Mouse (Mus musculus) kidney, embryonic 15.5 days (tissue): ENCODE data around the gene 1700022I11Rik. TPM values are rescaled to one million over a fixed set of nuclear protein-coding genes. Genes with fewer than 3 reads are reported as not detected.
"Not testable (repeated sequence)": the region's sequence is repeated elsewhere in the genome, so short reads cannot be mapped to it uniquely, and the experiment has no call there.

Source experiments
- ATAC-seq: fragments of 200-750 bp; cut with Nextera tagmentation; replicated peaks from 2 replicates; pipeline ENCODE4 v1.8.0; 2017; ENCODE audit warnings: moderate TSS enrichment; ENCODE audit not compliant: low FRiP score
- H3K27ac ChIP-seq: fragments of 300-500 bp; sonication (generic); 2 replicates; pipeline ENCODE4 v1.5.1; 2015; ENCODE audit warnings: mild to moderate bottlenecking, inconsistent platforms
- H3K27me3 ChIP-seq: fragments of 300-500 bp; sonication (generic); 2 replicates; pipeline ENCODE4 v1.6.1; 2015; ENCODE audit warnings: inconsistent platforms
- H3K36me3 ChIP-seq: fragments of 300-500 bp; sonication (generic); 2 replicates; pipeline ENCODE4 v1.6.1; 2015; ENCODE audit warnings: inconsistent platforms
- H3K4me1 ChIP-seq: fragments of 300-500 bp; sonication (generic); 2 replicates; pipeline ENCODE4 v1.6.1; 2015; ENCODE audit warnings: inconsistent platforms
- H3K4me2 ChIP-seq: fragments of 300-500 bp; sonication (generic); 2 replicates; pipeline ENCODE4 v1.6.1; 2015; ENCODE audit warnings: moderate library complexity, mild to moderate bottlenecking, inconsistent platforms
- H3K4me3 ChIP-seq: fragments of 300-500 bp; sonication (generic); replicated peaks from 2 replicates; pipeline ENCODE4 v1.5.1; 2015; ENCODE audit warnings: mild to moderate bottlenecking, inconsistent platforms
- H3K9ac ChIP-seq: fragments of 300-500 bp; sonication (generic); 2 replicates; pipeline ENCODE4 v1.6.1; 2015; ENCODE audit warnings: mild to moderate bottlenecking, inconsistent platforms
- H3K9me3 ChIP-seq: fragments of 300-500 bp; sonication (generic); replicated peaks from 2 replicates; pipeline ENCODE4 v1.6.1; 2016; ENCODE audit warnings: inconsistent platforms
- WGBS: fragments of 180-500 bp; shearing (Covaris S2); methylation state at CpG from one replicate; pipeline ENCODE4 v1.1.7; 2015; ENCODE audit warnings: mixed read lengths; 5-methylcytosine and 5-hydroxymethylcytosine counted together
- polyA plus RNA-seq: library from polyadenylated mRNA; unstranded; fragments of >200 nt; fragmentation: Nextera tagmentation; extraction: Ambion mirVana; gene quantifications from 2 replicates; pipeline ENCODE4 v1.2.1, GENCODE M21; 2015

The 1700022I11Rik gene
- polyA plus RNA-seq, 1 experiment from 2014 or later, result 0.75 TPM

DNA sequence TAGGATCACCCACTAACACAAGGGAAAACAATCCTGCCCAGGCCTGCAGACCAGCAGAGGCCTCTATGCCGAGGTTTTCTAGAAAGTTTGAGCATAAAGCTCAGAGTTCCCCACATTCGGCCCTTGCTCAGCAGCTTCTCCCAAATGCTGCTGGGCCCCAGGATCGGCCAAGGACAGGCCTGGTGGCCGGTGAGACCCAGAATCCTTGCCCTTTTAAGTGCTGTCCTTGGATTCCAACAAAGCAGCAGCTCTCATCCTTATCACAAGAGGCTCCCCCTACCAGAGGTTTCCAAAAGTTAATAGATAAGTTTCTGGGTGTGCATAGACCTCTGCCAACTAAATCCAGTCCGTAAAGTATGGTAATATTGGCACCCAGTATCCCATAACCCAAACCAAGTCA, 4.5 kb downstream of the 1700022I11Rik start:
- H3K9ac ChIP-seq, result no peak overlapping the region
- WGBS, result 84% methylated on average over 5 of the region's 5 CpGs
- no peak for ATAC-seq
- no peak overlapping the region for H3K27ac ChIP-seq
- no peaks in the 10 kb centered on the region for H3K4me1 ChIP-seq
- peaks cover 30% of the 10 kb centered on the region for H3K36me3 ChIP-seq
- H3K4me2 ChIP-seq, result no peak overlapping the region
- H3K27me3 ChIP-seq, result no peaks in the 10 kb centered on the region
- no peaks in the 10 kb centered on the region for H3K9me3 ChIP-seq
- H3K4me3 ChIP-seq, result no peak overlapping the region

DNA sequence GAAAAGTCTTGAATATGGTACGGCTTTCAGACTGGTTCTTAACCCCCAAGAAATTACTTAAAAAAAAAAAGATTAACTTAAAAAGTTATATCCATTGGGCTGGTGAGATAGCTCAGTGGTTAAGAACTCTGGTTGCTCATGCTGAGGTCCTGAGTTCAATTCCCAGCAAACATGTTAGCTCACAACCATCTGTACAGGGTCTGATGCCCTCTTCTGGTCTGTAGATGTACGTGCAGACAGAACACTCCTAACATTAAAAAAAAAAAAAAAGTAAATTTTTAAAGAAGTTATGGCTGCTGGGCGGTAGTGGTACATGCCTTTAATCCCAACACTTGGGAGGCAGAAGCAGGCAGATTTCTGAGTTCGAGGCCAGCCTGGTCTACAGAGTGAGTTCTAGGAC, 8.7 kb downstream of the 1700022I11Rik start:
- Histone ChIP-seq H3K36me3 (peaks cover 67% of the 10 kb centered on the region), H3K4me2 (no peak overlapping the region), H3K4me3 (no peak overlapping the region), H3K4me1 (no peaks in the 10 kb centered on the region), H3K9ac (no peak overlapping the region), H3K27me3 (no peaks in the 10 kb centered on the region), H3K27ac (no peak overlapping the region), H3K9me3 (no peaks in the 10 kb centered on the region)
- no peak for ATAC-seq
- WGBS, result 89% methylated on average over 4 of the region's 4 CpGs

DNA sequence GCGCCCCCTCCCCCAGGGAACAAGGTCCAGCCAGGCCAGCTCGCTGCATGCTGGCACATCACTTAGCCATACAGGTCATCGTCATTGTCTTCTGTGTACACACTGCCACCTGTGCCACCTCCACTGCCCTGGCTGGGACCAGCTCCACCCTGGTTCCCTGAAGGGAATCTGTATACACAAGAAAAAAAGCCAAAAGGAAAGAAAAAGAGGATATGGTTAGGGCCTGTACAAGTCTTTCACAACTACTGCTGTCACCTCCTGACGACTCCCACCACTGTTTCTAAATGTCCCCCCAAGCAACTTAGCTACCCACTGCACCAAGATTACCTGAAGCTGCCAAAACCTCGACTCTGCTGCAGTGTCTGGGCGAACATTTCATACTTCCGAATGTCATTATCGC, 11.1 kb downstream of the 1700022I11Rik start:
- not testable (repeated sequence) for H3K9me3 ChIP-seq, H3K27ac ChIP-seq, H3K27me3 ChIP-seq, ATAC-seq, H3K9ac ChIP-seq, H3K4me3 ChIP-seq, H3K4me2 ChIP-seq, H3K4me1 ChIP-seq
- WGBS, result 88% methylated on average over 8 of the region's 8 CpGs
- peaks cover 90% of the 10 kb centered on the region for H3K36me3 ChIP-seq

DNA sequence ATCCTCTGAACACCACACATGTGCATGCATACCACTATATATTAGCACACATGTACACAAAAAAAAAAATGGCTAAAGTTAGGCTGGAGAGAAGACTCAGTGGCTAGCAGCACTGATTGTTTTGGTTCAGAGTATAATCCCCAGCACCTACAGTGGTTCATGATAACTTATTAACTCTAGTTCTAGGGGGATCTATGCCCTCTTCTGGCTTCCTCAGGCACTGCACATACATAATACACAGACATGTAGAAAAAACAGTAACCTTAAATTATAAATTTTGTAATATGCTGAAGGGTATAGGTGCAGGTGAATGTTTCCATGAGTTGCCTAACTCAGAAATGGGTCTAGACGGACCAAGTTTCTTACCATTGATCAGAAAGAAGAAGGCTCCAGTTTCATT, 18.9 kb downstream of the 1700022I11Rik start:
- Histone ChIP-seq H3K36me3 (peaks cover 98% of the 10 kb centered on the region), H3K4me2 (no peak overlapping the region), H3K27me3 (no peaks in the 10 kb centered on the region), H3K9ac (no peak overlapping the region), H3K4me1 (no peaks in the 10 kb centered on the region), H3K27ac (no peak overlapping the region), H3K4me3 (no peak overlapping the region), H3K9me3 (no peaks in the 10 kb centered on the region)
- ATAC-seq, result no peak
- 79% methylated on average over 1 of the region's 1 CpGs for WGBS

DNA sequence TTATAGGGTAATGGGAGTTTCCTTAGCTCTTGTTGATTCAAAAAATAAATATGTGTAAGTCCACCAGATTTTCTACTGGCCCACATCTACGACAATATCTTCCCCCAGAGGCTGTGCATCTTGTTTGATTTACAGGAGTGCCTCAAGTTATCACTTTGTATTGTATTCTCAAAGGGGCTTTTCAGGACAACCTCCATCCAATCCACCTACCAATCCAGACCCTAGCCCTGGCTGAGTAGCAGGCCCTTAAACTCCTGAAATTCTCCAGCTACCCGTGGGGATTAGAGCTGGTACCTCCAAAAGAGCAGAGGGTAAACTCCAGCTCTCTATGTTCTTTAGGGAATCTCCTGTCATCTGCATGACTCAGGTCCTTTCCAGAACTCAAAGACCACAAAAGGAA, 28.6 kb downstream of the 1700022I11Rik start:
- H3K27me3 ChIP-seq, result no peaks in the 10 kb centered on the region
- H3K27ac ChIP-seq, result no peak overlapping the region
- no peak for ATAC-seq
- H3K4me3 ChIP-seq, result peak overlapping the region; percentile 74
- H3K9ac ChIP-seq, result peak overlapping the region; percentile 98; the same call in 1 of the 2 replicates
- H3K4me1 ChIP-seq, result peaks cover 22% of the 10 kb centered on the region
- peaks cover 34% of the 10 kb centered on the region for H3K36me3 ChIP-seq
- peak overlapping the region; percentile 74 for H3K4me2 ChIP-seq
- H3K9me3 ChIP-seq, result no peaks in the 10 kb centered on the region
- 44% methylated on average over 2 of the region's 2 CpGs for WGBS

DNA sequence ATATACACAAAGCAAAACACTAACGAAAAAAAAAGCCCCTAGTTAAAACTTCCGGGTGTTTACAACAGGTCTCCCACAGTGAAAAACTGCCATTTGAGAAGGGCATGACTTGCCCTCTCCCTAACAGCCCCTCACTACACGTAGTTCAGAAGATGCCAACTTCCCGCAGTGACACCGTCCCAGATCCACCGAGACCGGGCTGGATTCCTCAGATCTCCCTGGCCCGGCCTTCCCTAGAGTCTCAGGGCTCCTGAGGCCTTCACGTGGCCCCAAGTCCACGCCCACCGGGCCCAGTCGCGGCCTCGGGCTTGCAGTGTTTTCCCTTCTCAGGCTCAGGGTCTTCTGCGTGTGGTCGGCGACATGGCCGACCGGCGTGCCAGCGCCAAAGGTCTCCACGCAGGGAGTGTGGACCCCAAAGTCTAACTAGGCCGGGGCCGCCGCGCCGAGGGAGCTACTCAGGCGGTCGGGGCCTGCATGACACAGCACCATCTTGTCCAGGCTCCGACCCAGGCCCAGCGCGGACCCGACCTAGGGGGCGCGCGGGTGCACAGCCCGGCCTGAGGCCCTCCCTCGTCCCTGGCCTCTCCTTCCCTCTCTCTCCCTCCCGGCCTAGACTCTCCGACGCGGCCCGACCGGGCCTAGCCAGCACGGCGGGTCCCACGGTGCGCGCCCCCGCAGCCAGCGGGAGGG, 30.2 kb downstream of the 1700022I11Rik start:
- peak; percentile 87 for ATAC-seq
- peak overlapping the region; percentile 74 for H3K4me2 ChIP-seq
- peaks cover 18% of the 10 kb centered on the region for H3K36me3 ChIP-seq
- no peaks in the 10 kb centered on the region for H3K9me3 ChIP-seq
- H3K9ac ChIP-seq, result peak overlapping the region; percentile 98
- no peaks in the 10 kb centered on the region for H3K27me3 ChIP-seq
- WGBS, result under 1% methylated on average over 51 of the region's 51 CpGs
- peaks cover 22% of the 10 kb centered on the region for H3K4me1 ChIP-seq
- peak overlapping the region; percentile 100 for H3K27ac ChIP-seq
- peak overlapping the region; percentile 74 for H3K4me3 ChIP-seq

DNA sequence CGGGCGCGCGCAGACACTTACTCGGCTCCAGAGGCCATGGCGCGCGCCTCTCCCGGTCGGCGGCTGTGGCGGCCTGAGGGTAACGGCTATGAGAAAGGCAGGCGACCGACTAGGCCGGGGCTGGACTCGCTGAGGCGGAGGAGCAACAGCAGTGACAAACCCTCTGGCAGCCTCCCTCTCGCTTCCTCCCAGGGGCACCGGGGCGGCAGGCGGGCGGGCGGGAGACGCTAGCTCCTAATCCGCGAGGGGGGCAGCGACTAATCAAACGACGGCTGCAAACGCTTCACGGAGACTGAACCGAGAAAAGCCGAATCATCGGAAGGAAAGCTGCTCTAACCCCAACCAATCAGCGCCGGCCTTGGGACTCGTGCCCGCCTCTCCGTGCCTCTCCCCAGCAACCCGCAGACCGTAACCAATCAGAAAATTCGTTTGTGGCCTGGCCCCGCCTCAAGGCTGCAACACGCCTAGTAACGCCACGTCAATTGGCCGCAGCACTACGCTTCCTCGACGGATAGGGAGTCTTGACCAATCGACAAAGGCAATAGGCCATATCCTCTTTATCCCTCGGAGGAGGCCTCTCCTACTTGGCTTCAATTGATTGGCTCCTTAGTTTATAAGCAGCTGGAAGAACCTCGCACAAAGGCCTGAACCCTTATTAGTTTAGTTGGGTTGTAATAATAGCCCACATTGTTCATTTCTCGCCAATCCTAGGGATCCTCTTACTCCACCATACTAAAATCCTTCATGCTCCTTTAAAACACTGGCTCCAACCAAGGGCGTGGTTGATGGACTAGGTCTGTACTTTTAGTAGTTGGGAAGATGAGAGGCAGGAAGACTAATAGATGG, 31.0 kb downstream of the 1700022I11Rik start, which contains the start of gene Vcp:
Vcp (minus strand) TSS at position 367 of the 846 bp plus-strand sequence.
- H3K27me3 ChIP-seq, H3K9me3 ChIP-seq: not testable (repeated sequence)
- ATAC-seq, result peak; percentile 98
- Histone ChIP-seq H3K4me3 (peak within 1 kb of the TSS; percentile 74), H3K36me3 (peaks cover 18% of the 10 kb centered on the region), H3K4me2 (peak within 1 kb of the TSS; percentile 74), H3K9ac (peak within 1 kb of the TSS; percentile 98), H3K27ac (peak within 1 kb of the TSS; percentile 100), H3K4me1 (peaks cover 22% of the 10 kb centered on the region)
- under 1% methylated on average over 56 of the region's 56 CpGs for WGBS

DNA sequence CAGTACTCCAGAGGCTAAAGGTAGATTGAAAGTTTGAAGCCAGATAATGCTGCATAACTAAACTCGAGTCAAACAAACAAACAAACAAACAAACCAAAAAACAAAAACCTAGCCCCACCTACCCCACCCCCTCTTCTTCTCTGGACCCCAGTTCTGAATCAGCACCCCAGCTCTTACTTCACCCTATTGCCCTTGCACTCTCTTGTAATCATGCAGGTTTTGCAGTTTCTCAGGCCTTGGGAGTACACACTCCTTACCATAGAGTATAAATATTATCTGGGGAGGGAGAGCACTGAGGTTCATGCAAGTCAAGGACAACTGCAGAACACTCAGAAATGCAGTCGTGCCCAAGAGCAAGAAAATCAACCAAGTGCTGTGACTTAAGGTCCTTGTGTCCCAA, 31.9 kb downstream of the 1700022I11Rik start:
- Histone ChIP-seq H3K4me3 (no peak overlapping the region), H3K27ac (peak overlapping the region; percentile 92), H3K36me3 (peaks cover 14% of the 10 kb centered on the region), H3K9ac (no peak overlapping the region), H3K4me2 (no peak overlapping the region), H3K9me3 (no peaks in the 10 kb centered on the region), H3K4me1 (peaks cover 22% of the 10 kb centered on the region), H3K27me3 (no peaks in the 10 kb centered on the region)
- ATAC-seq, result no peak
- WGBS, result 86% methylated on average over 2 of the region's 2 CpGs

DNA sequence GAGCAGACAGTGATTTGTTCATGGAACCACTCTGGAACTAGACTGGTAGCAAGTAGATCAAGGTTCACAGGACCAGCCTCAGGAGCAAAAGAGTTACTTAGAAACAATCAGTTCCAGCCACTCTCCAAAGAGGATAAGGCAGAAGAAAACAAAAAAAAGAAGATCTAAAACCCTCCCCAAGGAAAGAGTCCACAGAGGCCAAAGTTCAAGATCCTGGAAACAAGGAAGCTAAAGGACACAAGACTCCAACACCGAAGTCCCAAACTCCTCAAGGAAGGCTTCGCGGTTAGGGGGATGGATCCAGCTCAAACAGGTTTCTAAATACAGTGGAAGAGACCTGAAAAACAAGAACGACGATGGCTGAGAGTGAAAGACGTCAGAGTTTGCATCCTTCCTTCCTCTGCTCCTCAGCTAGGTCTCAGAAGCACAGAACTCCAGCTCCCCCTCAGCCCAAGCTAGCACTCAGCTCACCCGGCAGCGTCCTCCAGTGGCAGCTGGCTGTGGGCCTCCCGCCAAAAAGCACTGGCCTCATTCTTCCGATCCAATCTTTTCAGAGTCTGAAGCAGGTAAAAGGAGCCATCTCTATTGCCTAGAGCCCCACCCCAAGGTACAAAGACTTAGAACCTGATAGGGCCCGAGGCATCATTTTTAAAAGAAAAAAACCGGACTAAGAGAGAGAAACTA, 33.5 kb downstream of the 1700022I11Rik start:
- WGBS, result 79% methylated on average over 12 of the region's 12 CpGs

DNA sequence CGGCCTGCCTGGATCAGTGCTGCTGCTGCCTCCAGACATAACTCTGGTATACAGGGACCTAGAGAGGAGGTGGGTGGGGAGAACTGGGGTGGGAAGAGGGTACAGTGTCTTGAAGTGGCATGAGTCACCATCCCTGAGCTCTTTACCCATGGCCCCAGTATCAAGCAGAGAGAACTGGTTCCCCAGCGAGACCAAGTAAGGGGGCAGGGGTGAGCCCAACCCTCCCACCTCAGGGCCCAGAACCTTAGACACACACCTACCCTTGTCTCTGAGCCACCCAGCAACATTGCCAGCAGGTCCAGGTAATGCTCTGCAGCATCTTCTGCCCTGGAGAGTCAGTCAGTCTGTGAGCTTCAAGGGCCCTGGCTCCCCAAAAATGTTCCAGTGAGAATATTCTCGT, 35.5 kb downstream of the 1700022I11Rik start:
- H3K27me3 ChIP-seq, result no peaks in the 10 kb centered on the region
- H3K27ac ChIP-seq, result no peak overlapping the region
- H3K9me3 ChIP-seq, result no peaks in the 10 kb centered on the region
- H3K4me2 ChIP-seq, result no peak overlapping the region
- peaks cover 13% of the 10 kb centered on the region for H3K4me1 ChIP-seq
- WGBS, result 88% methylated on average over 3 of the region's 3 CpGs
- H3K9ac ChIP-seq, result no peak overlapping the region
- ATAC-seq, result no peak
- peaks cover 18% of the 10 kb centered on the region; the same call in 1 of the 2 replicates for H3K36me3 ChIP-seq
- H3K4me3 ChIP-seq, result no peak overlapping the region

More for the DNA sequence above, 33.5 kb downstream of the 1700022I11Rik start:
- H3K9ac ChIP-seq, result no peak overlapping the region
- H3K4me2 ChIP-seq, result no peak overlapping the region
- H3K27ac ChIP-seq, result no peak overlapping the region
- H3K36me3 ChIP-seq, result peaks cover 18% of the 10 kb centered on the region; the same call in 1 of the 2 replicates
- H3K4me1 ChIP-seq, result peaks cover 12% of the 10 kb centered on the region
- no peak overlapping the region for H3K4me3 ChIP-seq
- H3K27me3 ChIP-seq, result no peaks in the 10 kb centered on the region
- ATAC-seq, result no peak
- no peaks in the 10 kb centered on the region for H3K9me3 ChIP-seq

DNA sequence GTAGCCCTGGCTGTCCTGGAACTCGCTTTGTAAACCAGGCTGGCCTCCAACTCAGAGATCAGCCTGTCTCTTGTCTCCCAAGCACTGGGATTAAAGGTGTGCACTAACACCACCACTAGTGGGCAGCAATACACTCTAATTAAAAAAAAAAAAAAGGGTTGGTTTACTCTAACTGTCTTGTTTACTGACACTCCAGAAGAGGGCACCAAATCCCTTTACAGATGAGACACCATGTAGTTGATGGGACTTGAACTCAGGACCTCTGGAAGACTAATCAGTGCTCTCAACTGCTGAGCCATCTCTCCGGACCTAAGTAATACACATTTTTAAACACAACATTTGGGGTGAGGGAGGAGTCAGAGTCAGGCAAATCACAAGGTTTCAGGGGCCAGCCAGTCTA, 36.4 kb downstream of the 1700022I11Rik start:
- Histone ChIP-seq H3K9ac (no peak overlapping the region), H3K4me3 (no peak overlapping the region), H3K9me3 (no peaks in the 10 kb centered on the region), H3K27ac (no peak overlapping the region), H3K36me3 (peaks cover 18% of the 10 kb centered on the region; the same call in 1 of the 2 replicates), H3K4me1 (peaks cover 15% of the 10 kb centered on the region), H3K27me3 (no peaks in the 10 kb centered on the region), H3K4me2 (no peak overlapping the region)
- WGBS, result 66% methylated on average over 2 of the region's 2 CpGs
- no peak for ATAC-seq
